Mouse (Mus musculus) monocyte, adult 59 days (primary cell): ENCODE measurements around the gene Txlnb. TPM values are rescaled to one million over a fixed set of nuclear protein-coding genes. Genes with fewer than 3 reads are reported as not detected.

ENCODE experiments used
- total RNA-seq, 2 experiments: library from RNA; stranded (reverse); gene quantifications; one replicate each; pipeline ENCODE4 v1.2.4; 2023

Gene Txlnb
- total RNA-seq: under 1 TPM; 0.13 to 0.18 TPM

DNA sequence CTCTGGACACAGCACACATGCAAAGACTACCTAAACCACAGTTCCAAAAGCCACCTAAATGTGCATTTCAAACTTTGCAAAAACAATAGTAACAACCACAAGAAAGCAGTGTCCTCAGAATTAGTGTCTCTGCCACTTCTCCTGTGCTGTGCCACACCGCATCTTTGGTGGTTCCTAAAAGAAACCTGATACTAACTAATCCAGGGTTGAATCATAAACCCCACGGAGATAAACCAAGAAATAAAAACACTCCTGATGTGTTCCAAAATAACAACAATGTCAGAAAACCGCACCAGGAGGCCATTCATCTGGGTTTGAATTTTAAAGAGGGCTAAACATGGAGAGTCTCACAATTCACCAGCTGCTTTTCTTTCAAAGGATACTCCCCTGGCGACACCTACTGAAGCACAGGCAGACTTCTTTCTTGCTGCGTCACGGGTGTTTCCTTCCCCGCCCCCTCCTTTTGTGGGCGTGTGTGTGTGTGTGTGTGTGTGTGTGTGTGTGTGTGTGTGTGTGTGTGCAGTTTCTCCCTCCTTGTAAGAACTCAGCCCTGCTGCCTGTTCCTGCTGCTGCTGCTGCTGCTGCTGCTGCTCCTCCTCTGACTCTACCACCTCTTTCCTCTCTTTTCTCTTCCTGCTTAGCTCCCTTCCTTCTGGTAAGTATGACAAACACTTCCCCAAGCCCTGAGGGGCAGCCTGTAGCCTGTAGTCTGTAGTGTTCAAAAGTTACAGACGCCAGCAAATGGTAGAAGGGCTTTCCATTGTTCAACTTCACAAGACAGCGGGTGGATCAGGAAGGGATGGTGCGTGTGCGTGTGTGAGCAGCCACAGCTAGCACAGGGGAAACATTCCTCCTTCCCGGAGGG, at the start of gene Txlnb:
Gene Txlnb (plus strand): TSS at position 460 of the 865 bp plus-strand sequence.

Other genes starting within 250 kb of the Txlnb start
- 10 to 100 TPM; 73.8 to 96.9 TPM for gene Cited2, start 73.0 kb upstream of the Txlnb start, total RNA-seq
- gene Heca, start 151.8 kb downstream of the Txlnb start, total RNA-seq: 10 to 100 TPM; 51.8 to 52.9 TPM
- 10 to 100 TPM; 80.3 to 81.0 TPM for gene Abracl, start 227.1 kb downstream of the Txlnb start, total RNA-seq